Mouse (Mus musculus): Measurements from ENCODE around the gene Stub1.
A peak's percentile ranks its signal among the peaks of the same experiment; 100 is the strongest.
"Not testable (repeated sequence)": the region's sequence is repeated elsewhere in the genome, so short reads cannot be mapped to it uniquely, and the experiment has no call there.

Stub1 gene

DNA sequence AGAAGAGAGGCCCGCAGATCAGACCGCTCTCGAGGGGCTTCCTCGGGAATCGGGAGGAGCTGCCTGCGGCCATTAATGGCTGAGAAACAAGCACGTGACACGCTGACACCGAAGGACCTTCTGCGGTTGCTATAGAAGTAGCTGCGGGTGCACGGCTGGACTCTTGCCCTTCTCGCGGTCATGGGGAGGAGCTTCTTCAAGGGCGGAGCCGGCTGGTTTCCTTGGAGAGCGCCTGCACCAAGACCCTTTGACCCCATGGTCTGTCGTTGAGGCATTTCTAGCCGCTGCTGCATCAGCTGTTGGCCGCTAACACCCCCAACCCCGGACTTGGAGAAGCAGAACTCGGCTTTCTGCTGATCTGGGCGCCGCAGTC, at the start of gene Stub1:
Gene Stub1, minus strand, starts transcription at position 114 of the 373 bp plus-strand sequence.
- DNase-seq (ENCODE audit: low read depth, low spot score): no peak

DNA sequence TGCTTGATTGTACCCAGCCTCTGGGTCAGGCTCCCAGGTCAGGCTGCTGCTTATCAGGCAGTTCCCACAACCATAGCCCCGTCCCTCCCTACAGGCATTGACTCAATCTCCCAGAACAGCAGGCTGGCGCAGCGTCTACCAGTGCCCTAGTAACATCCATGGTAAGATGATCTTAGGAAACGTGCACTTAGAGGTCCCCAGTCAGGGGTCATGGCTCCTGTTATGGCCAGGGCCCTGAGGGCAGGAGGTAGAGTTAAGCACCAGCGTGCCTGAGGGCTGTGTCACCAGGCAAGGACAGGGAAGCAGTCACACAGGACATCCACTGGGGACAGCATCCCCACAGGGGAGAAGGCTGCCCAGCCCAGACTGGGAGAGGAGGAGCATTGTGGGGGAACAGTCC, 49.1 kb upstream of the Stub1 start:
- no peak for DNase-seq (ENCODE audit: low read depth, low spot score)

- DNase-seq (ENCODE audit: low read depth, low spot score): no peak
Observed at GRCm38 (mm10) chr17:25881691-25882090, 48.5 kb upstream of the Stub1 start.

DNA sequence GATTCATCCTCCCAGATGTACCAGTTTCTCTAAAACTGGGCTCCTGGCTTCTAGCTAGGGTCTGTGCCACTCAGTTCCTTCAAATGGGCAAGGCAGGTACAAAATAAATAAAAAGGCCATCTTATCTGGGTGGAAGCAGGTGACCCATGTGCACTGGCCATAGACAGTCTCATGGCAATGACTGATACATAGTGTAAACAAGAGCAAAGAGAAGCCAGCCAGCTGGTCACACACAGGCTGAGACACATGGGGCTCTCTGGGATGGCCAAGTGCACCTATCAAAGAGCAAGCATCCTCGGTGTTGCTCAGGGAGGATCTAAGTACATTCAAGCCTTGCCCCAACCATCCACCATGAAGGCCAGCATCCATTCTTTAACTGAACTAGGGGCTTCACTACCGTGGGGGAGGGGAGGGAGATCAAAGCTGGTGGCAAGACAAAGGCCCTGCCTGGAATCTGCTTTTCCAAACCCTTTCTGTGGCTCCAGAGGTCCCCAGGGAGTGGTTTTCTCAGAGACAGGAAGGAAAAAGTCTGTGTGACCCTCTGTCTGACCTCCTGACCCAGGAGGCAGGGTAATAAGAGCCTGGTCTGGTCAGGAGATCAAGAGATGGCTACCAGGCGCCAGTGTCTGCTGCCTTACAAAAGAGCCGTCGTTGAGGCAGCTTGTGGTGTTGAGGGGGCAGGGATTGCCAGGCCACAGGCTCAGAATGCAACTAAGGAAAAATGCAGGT, 47.9 kb upstream of the Stub1 start:
- DNase-seq (ENCODE audit: low read depth, low spot score): no peak

- no peak for DNase-seq (ENCODE audit: low read depth, low spot score)
Observed at GRCm38 (mm10) chr17:25880196-25880910, 47.1 kb upstream of the Stub1 start, which contains the start of gene Wfikkn1. Gene Wfikkn1 (minus strand): TSS chr17:25880858.

- DNase-seq (ENCODE audit: low read depth, low spot score): no peak
Observed at GRCm38 (mm10) chr17:25879750-25880149, 46.5 kb upstream of the Stub1 start.

DNA sequence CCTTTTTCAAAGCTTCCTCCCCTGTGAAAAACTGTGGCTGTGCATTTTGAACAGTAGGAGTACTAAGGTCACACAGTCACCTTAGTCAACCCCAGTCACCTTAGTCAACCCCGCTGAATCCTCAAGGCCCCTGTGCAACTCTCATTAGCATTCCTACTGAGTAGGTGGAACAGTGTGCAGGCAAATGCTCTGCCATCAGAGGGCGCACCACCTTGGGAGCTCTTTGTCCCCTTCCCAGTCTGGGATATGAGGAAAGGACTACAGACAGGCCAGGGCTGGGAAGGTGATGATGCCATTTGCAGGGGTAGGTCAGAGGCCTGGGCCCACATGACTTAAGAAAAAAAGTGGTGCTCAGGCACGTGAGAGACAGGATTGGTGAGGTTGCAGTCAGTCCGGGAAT, 46.1 kb upstream of the Stub1 start:
- no peak for DNase-seq (ENCODE audit: low read depth, low spot score)

DNA sequence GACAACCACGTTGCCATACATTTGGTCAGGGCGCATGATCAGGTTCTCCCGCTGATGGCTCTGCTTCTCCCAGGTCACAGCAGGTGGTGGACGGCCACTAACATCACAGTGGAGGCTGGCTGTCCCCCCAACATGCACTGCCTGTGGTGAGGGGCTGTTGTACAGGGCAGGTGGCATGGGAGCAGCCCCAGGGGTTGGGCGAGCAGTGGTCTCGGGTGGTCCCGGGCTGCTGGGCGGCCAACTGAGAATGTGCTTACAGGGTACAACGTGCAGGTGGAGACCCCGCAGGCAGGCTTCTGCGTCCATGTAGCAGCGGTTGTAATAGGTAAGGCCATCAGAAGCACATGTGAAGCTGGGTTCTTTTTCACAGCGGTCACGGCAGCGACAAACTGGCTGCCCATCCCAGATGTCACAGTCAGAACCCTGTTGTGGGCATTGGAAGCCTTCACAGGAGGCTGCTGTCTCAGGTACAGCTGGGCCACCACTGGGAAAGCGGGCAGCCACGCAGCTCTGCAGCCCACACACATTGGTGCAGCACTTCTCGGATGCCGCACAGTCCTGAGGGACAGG, 45.5 kb upstream of the Stub1 start:
- DNase-seq (ENCODE audit: low read depth, low spot score): no peak

DNA sequence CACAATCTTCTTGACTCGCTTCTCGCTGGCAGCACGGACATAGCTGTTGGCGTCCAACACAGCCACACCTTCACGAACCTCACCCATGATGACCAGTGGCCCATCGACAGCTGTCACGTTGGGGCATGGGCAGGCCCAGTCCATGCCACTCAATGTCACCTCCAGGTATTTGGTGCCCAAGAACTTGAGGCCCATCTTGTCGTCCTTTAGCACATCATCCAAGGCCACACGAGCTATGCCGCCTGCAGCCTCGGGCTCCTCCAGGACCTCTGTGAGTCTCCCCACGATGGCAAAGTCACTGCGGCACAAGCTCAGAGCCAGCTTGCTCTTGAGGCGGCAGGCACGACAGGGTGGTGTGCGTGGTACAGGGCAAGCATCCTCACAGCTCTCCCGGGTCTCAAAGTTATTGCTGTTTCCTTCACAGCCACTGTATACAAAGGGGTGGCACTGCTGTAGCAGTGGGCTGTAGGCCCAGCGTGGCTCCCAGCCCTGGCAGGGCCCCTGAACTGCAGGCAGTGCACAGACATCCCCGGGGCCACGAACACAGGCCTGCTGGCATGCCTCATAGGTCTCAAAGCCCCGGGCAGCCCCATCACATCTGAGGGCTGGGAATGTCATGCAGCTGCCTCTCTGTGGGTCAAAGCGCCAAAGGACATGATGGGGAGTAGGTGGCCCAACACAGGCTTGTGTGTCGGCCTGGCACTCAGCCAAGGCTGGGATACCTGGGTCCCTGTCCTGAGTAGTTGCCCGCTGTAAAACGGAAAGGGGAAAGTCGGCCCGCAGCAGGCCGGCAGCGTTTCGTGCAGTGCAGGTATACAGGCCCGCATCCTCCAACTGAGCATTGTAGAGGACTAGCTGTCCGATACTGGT, 44.8 kb upstream of the Stub1 start:
- DNase-seq (ENCODE audit: low read depth, low spot score): no peak

- no peak for DNase-seq (ENCODE audit: low read depth, low spot score)
Observed at GRCm38 (mm10) chr17:25877025-25877424, 43.8 kb upstream of the Stub1 start.

GRCm38 (mm10) chr17:25876347-25876915, 43.2 kb upstream of the Stub1 start:
- no peak for DNase-seq (ENCODE audit: low read depth, low spot score)

- peak; percentile 72 for DNase-seq (ENCODE audit: low read depth, low spot score)
Observed at GRCm38 (mm10) chr17:25875171-25876136, 42.2 kb upstream of the Stub1 start.

DNA sequence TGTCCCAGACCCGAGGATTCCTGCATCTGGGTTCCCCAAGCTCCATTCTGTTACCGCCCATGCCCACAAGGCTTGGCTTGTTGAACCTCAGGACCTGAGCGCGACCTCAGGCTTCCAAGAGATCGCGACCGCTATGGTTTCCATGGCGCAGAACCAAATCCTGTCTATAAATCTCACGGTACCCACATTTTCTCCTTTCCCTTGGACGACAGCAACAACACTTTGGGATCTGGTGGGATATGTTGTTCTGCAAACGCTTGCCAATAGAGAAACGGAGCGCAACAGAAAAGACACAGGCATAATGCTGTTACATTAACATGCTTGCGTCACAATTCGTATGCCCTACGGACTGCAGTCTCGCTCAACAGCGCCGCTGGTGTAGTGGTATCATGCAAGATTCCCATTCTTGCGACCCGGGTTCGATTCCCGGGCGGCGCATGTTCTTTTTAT, 41.5 kb upstream of the Stub1 start, which contains the start of gene Mettl26:
Gene Mettl26, plus strand, starts transcription at position 354 of the 450 bp plus-strand sequence.
- peak; percentile 84 for DNase-seq (ENCODE audit: low read depth, low spot score)

DNA sequence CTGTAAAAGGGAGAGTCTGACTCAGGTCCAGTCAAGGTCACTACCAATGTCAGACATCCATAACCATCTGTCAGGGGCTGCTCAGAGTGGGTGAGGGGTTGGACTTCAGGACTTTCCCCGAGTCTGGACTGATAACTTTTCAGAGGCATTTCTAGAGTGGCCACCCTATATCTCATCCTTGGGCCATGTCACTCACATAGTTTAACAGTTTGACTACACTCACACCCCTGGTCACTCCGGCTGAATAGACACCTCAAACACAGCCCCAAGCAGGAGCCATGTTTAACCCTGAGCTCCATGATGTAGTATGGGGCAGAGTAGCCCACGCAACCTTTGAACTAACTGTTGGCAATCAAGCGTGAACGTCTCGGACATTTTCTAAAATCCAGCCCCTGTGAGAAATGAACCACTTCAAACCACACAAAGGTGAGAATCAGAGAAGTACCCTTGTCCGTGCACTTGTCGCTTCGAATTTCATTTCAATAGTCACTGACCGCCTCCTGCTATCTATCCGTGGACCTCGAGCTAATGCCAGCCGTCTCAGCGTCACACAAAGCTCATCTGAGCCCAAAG, 41.0 kb upstream of the Stub1 start:
- no peak for DNase-seq (ENCODE audit: low read depth, low spot score)

DNA sequence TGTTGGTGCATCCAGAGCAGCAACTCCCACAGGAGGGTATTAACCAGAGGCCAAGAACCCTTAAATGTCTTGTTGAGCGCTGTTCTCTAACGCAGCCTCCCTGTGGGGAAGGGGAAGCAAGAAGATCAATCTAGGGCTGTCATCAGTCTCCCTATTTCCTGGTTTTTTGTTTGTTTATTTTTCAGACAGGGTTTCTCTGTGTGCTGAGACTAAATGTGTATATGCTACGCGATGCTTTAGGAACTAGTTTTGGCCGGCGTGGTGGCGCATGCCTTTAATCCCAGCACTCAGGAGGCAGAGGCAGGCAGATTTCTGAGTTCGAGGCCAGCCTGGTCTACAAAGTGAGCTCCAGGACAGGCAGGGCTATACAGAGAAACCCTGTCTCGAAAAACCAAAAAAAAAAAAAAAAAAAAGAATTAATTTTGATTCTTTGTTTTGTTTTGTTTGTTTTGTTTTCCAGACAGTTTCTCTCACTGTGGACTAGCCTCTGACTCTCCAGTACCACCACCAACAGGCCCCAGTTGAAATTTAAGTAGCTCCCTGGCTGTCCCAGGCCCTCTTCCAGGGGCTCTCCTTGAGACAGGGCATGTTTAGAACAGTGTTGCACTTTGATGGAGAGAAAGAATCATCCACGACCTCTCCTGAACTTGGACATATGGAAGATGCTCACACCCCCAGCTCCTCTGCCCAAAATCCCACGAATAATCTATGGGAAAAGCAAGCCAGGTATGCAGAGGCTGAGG, 40.4 kb upstream of the Stub1 start:
- no peak for DNase-seq (ENCODE audit: low read depth, low spot score)

DNA sequence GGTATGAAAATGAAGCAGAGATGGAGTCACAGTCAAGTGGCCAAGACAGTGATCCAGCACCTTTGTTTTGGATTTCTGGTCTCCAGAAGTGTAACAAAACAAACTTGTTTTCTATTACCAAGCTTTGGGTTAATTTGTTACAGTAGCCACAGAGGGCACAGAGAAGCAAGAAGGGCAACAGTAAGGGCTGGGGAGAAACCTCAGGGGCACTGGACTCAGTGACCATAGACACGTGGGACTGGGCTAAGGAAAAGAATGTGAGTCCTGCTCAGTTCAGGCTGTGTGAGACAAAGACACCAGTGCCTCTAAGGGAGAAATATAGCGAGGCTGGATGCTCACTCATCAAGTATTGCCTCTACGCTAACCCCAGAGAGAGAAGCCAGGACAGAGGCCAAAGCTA, 39.5 kb upstream of the Stub1 start:
- no peak for DNase-seq (ENCODE audit: low read depth, low spot score)

GRCm38 (mm10) chr17:25871566-25871965, 38.4 kb upstream of the Stub1 start:
- DNase-seq (ENCODE audit: low read depth, low spot score): not testable (repeated sequence)

GRCm38 (mm10) chr17:25869954-25870353, 36.8 kb upstream of the Stub1 start:
- DNase-seq (ENCODE audit: low read depth, low spot score): no peak

DNA sequence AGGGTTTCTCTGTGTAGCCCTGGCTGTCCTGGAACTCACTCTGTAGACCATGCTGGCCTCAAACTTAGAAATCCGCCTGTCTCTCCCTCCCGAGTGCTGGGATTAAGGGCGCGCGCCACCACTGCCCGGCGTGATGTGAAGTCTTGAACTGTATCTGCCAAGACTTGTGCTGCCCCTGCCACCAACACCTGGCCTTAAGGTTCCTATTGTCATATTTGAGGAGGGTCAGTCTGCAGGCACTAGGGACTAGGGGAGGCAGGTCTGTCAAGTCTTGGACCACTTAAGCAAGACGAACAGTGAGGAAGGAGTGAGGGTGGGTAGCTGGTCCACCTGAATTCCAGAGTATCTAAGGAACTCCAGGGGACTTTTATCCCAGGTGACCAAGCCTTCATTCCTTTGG, 36.3 kb upstream of the Stub1 start:
- DNase-seq (ENCODE audit: low read depth, low spot score): no peak
